Mouse (Mus musculus) hindbrain, embryonic 11.5 days (tissue): Measurements from ENCODE around the gene Dse. TPM values are rescaled to one million over a fixed set of nuclear protein-coding genes. Genes with fewer than 3 reads are reported as not detected.

Experiments
- ATAC-seq: fragments of 200-750 bp; cut with Nextera tagmentation; 2 replicates; pipeline ENCODE4 v1.8.0; 2017; ENCODE audit warnings: mild to moderate bottlenecking, moderate TSS enrichment, moderate library complexity; ENCODE audit not compliant: low FRiP score
- DNase-seq: peaks from one replicate; pipeline ENCODE4 v3.0.0-alpha.2; 2015; ENCODE audit warnings: low spot score
- H3K27ac ChIP-seq: fragments of 300-500 bp; sonication (generic); 2 replicates; pipeline ENCODE4 v1.5.1; 2014; ENCODE audit warnings: mild to moderate bottlenecking, low read depth, low read length
- H3K27me3 ChIP-seq: fragments of 300-500 bp; sonication (generic); 2 replicates; pipeline ENCODE4 v1.6.1; 2014; ENCODE audit warnings: mild to moderate bottlenecking, low read length, moderate library complexity, mixed read lengths; ENCODE audit not compliant: control insufficient read depth, insufficient read depth
- H3K36me3 ChIP-seq: fragments of 300-500 bp; sonication (generic); 2 replicates; pipeline ENCODE4 v1.6.1; 2014; ENCODE audit warnings: mild to moderate bottlenecking, low read length, moderate library complexity, mixed read lengths; ENCODE audit not compliant: control insufficient read depth, insufficient read depth
- H3K4me1 ChIP-seq: fragments of 300-500 bp; sonication (generic); replicated peaks from 2 replicates; pipeline ENCODE4 v1.6.1; 2014; ENCODE audit warnings: low read length, mixed read lengths; ENCODE audit not compliant: control insufficient read depth, insufficient read depth
- H3K4me2 ChIP-seq: fragments of 300-500 bp; sonication (generic); replicated peaks from 2 replicates; pipeline ENCODE4 v1.6.1; 2014; ENCODE audit warnings: mild to moderate bottlenecking, low read depth, low read length
- H3K4me3 ChIP-seq: fragments of 300-500 bp; sonication (generic); 2 replicates; pipeline ENCODE4 v1.5.1; 2014; ENCODE audit warnings: low read depth, low read length
- H3K9ac ChIP-seq: fragments of 300-500 bp; sonication (generic); 2 replicates; pipeline ENCODE4 v1.6.1; 2014; ENCODE audit warnings: low read depth, low read length
- H3K9me3 ChIP-seq: fragments of 300-500 bp; sonication (generic); 2 replicates; pipeline ENCODE4 v1.6.1; 2016; ENCODE audit warnings: low read length; ENCODE audit not compliant: control insufficient read depth
- WGBS: fragments of 180-500 bp; shearing (Covaris S2); extraction: QIAGEN DNeasy Blood & Tissue Kit; methylation state at CpG from one replicate; pipeline ENCODE4 v1.1.7; 2014; 5-methylcytosine and 5-hydroxymethylcytosine counted together
- polyA plus RNA-seq: library from polyadenylated mRNA; unstranded; fragments of >200 nt; fragmentation: Nextera tagmentation; extraction: Ambion mirVana; gene quantifications from 2 replicates; pipeline ENCODE4 v1.2.1, GENCODE M21; 2014

Dse gene
- polyA plus RNA-seq, 1 experiment from 2014 or later = 22.2 TPM

DNA sequence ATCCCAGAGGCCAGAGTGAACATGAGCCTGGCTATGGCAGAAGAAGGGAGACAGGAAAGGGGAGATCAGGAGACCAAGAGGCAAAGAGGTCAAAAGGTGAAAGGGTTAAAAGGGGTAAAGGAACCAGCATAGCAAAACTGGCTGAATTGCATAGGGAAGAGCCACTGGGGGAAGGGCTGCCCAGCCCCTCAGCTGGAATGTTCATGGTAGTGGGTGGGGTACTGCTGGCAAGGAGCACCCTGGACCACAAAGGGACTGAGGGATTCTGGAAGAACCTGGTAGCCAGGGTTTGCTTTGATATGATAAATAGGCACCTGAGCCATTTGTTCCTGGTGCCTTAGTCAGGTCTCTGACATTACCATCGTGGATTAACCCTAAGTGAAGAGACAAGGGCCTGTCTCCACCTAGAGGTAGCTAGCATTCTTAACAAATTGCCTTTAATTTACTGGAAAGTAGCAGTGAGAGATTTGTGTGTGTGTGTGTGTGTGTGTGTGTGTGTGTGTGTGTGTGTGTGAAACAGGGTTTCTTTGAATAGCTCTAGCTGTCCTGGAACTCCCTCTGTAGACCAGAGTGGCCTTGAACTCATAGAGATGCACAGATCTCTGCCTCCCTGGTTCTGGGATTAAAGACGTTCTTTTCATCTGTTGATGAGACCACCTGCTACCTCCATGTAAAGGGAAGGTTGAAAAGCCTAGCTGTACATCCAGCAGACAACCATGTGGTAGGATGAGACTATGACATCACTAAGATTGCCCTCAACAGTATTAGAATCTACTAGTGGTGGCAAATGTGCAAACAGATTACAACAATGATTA is 26.6 kb upstream of the Dse start:
- no peak for ATAC-seq
- Histone ChIP-seq H3K27ac (no peak overlapping the region), H3K36me3 (no peaks in the 10 kb centered on the region), H3K4me2 (no peak overlapping the region), H3K9ac (no peak overlapping the region), H3K9me3 (no peaks in the 10 kb centered on the region), H3K4me1 (no peaks in the 10 kb centered on the region), H3K27me3 (no peaks in the 10 kb centered on the region), H3K4me3 (no peak overlapping the region)
- no peak for DNase-seq
- 23% methylated on average over 2 of the region's 2 CpGs for WGBS

DNA sequence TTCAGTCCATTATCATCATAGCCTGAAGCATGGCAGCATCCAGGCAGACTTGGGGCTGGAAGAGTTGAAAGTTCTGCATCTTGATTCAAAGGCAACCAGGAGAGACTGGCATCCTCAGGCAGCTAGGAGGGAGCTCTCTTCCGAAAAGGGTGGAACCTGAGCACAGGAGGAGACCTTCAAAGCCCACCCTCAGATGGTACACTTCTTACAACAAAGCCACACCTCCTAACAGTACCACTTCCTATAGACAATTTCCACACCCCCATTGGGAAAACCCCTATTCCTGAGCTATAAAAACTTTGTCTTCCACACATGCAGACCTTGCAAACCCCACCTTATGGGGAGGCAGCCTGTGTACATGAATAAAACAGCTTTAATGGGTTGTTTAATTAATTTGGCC is 25.9 kb upstream of the Dse start:
- no peak overlapping the region for H3K9ac ChIP-seq
- H3K36me3 ChIP-seq = no peaks in the 10 kb centered on the region
- 53% methylated on average over 1 of the region's 1 CpGs for WGBS
- H3K27me3 ChIP-seq = no peaks in the 10 kb centered on the region
- H3K4me1 ChIP-seq = no peaks in the 10 kb centered on the region
- H3K27ac ChIP-seq = no peak overlapping the region
- no peak overlapping the region for H3K4me2 ChIP-seq
- DNase-seq = no peak
- H3K9me3 ChIP-seq = no peaks in the 10 kb centered on the region
- no peak overlapping the region for H3K4me3 ChIP-seq
- no peak for ATAC-seq

DNA sequence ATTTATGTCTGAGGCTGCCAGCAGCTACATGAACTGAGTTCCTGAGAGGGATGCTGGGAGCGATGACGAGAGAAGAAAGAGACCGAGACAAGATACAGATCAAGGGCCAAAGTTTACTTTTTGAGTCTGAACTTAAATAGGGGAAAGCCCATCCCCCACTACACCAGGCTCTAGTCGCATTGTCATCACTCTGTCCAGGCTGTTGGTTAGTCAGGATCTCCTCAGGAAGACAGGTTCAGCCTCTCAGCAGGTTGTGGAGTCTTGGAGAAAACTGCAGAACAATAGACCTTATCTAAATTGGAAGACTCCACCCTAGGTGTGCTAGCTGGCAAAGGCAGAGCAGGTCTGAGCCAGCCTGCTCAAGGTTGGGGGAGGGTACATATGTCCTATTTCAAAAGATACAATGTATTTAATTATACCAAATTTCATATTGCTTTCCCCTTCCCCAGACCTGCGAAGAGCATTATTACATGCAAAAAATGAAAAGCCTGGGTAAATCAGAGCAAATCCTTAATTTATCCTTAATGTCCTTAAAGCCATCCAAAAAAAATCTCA is 22.7 kb upstream of the Dse start:
- no peak for ATAC-seq
- Histone ChIP-seq H3K36me3 (no peaks in the 10 kb centered on the region), H3K4me2 (no peak overlapping the region), H3K4me3 (no peak overlapping the region), H3K27me3 (no peaks in the 10 kb centered on the region), H3K4me1 (no peaks in the 10 kb centered on the region), H3K27ac (no peak overlapping the region), H3K9ac (no peak overlapping the region), H3K9me3 (no peaks in the 10 kb centered on the region)
- WGBS = 41% methylated on average over 5 of the region's 5 CpGs
- DNase-seq = no peak

DNA sequence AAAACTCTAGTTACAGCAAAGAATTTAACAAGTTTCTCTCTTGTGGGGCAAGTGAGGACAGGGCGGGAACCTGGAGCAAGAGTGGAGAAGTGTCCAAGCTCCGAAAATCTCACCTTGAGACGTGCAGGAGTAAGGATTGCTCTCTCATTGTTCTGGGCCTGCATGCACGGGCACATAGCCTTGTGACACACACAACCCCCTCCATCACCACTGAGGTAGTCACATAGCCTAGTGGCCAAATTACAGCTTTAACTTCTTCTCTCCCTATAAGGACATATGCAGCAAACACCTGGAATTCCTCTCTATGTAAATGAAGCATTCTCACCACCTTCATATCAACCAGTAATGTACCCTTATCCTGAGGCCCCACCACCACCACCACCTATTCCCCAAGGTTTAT is 22.0 kb upstream of the Dse start:
- 84% methylated on average over 4 of the region's 4 CpGs for WGBS

DNA sequence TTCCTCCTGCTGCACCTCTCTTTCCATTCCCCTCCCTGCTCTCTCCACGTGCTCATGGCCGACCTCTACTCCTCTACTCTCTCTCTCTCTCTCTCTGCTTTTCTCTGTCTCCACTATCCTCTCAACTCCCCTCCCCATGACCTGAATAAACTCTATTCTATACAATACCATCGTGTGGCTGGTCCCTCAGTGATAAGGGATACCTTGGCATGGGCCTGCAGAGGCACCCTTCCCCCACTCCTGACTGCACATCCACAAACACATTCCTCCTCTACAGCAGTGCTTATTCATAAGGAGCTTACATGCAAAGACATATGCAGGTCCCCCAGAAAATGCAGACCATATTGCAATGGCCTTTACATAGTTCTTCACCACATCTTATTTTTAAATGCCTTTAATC is 16.1 kb upstream of the Dse start:
- ATAC-seq = no peak
- Histone ChIP-seq H3K9ac (no peak overlapping the region), H3K27me3 (no peaks in the 10 kb centered on the region), H3K9me3 (no peaks in the 10 kb centered on the region), H3K4me3 (no peak overlapping the region), H3K4me1 (no peaks in the 10 kb centered on the region), H3K36me3 (no peaks in the 10 kb centered on the region), H3K27ac (no peak overlapping the region), H3K4me2 (no peak overlapping the region)
- no peak for DNase-seq
- WGBS = 54% methylated on average over 3 of the region's 3 CpGs

More for the DNA sequence above, 22.0 kb upstream of the Dse start:
- Histone ChIP-seq H3K9ac (no peak overlapping the region), H3K36me3 (no peaks in the 10 kb centered on the region), H3K27me3 (no peaks in the 10 kb centered on the region), H3K9me3 (no peaks in the 10 kb centered on the region), H3K27ac (no peak overlapping the region), H3K4me2 (no peak overlapping the region), H3K4me3 (no peak overlapping the region), H3K4me1 (no peaks in the 10 kb centered on the region)
- ATAC-seq = no peak
- no peak for DNase-seq

DNA sequence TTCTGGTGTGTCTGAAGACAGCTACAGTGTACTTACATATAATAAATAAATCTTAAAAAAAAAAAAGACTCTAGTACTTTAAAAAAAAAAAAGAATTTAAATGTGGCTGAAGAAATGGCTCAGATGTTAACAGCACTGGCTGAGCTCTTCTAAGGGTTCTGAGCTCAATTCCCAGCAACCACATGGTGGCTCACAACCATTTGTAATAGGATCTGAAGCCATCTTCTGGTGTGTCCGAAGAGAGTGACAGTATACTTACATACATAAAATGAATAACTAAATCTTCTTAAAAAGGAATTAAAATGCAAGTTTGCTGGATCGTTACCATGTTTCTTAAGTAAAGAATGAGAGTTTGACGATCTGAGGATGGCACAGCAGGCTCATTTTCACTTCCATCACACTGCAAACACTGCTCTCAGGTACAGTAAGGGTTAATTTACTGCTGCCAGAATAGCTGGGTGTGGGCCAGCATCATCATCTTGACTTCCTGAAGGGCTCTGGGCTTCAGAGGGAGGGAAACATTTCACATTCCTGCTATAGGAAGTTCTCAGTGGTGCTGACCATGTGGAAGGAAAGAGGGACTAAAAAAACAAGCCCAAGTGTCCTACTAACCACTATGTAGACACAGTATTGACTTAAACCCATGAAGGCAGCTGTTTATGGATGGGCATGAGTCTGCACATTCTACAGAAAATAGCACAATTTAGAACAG is 14.6 kb upstream of the Dse start:
- H3K9me3 ChIP-seq = no peaks in the 10 kb centered on the region
- DNase-seq (no peak), ATAC-seq (no peak)
- no peak overlapping the region for H3K4me2 ChIP-seq
- no peaks in the 10 kb centered on the region for H3K4me1 ChIP-seq
- H3K9ac ChIP-seq = no peak overlapping the region
- H3K4me3 ChIP-seq = no peak overlapping the region
- H3K36me3 ChIP-seq = no peaks in the 10 kb centered on the region
- 66% methylated on average over 3 of the region's 3 CpGs for WGBS
- H3K27me3 ChIP-seq = no peaks in the 10 kb centered on the region
- H3K27ac ChIP-seq = no peak overlapping the region

DNA sequence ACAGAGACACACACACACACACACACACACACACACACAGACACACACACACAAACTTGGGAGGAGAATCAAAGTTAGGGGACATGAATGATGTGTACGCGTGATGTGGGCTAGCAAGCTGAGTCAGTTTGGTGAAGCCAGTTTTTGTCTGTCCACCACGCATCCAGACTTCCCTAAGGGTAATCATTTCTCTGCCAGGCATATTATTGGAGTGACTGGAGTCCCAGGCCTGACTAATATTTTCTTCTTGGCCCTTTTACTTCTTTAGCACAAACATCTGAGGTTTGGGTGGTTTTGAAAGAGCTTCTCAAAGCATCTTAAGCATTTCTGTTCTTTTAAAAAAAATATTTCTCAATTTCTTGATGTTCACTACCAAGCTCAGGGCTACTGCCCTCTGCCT is 10.7 kb upstream of the Dse start:
- no peak overlapping the region for H3K4me3 ChIP-seq
- no peak overlapping the region for H3K4me2 ChIP-seq
- no peaks in the 10 kb centered on the region for H3K36me3 ChIP-seq
- DNase-seq (no peak), ATAC-seq (no peak)
- H3K9ac ChIP-seq = no peak overlapping the region
- H3K27me3 ChIP-seq = no peaks in the 10 kb centered on the region
- no peaks in the 10 kb centered on the region for H3K9me3 ChIP-seq
- H3K27ac ChIP-seq = no peak overlapping the region
- no peaks in the 10 kb centered on the region for H3K4me1 ChIP-seq
- 96% methylated on average over 3 of the region's 3 CpGs for WGBS

DNA sequence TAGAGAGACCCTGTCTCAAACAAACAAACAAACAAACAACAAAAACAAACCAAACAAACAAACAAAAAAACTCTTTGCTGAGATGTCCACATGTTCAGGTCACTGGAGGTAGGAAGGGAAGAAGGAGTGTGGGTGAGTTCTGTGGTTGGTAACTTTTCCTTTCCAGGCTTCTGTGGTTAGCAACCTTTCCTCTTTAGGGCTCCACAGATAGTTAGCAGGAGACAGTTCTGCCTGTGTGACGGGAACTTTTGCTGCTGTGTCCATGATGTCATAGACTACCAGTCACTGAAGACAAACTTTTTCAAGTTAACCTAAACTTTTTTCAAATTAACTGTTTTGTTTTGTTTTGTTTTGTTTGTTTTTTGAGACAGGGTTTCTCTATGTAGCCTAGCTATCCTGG is 8.2 kb upstream of the Dse start:
- Histone ChIP-seq H3K36me3 (no peaks in the 10 kb centered on the region), H3K4me1 (no peaks in the 10 kb centered on the region), H3K27ac (no peak overlapping the region), H3K27me3 (no peaks in the 10 kb centered on the region), H3K4me3 (no peak overlapping the region), H3K4me2 (no peak overlapping the region), H3K9me3 (no peaks in the 10 kb centered on the region), H3K9ac (no peak overlapping the region)
- no peak for DNase-seq
- ATAC-seq = no peak
- WGBS = 85% methylated on average over 1 of the region's 1 CpGs

DNA sequence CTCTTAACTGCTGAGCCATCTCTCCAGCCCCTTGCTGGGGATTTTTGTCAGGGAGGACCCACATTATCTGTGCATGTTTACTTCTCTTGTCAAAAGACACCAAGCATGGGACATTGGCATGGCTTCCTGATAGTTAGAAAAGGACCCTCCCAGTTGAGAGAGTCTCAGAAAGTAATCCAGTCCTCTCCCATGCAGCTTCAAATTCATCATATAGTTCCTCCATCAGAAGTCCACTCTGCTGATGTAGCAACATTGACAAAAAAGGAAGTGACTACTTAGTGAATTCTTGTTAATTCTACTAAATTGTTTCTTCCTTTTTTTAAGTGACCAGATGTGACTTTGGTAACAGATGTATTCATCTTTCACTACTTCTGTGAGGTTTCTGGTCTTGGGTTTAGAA is 2.4 kb upstream of the Dse start:
- H3K27me3 ChIP-seq = no peaks in the 10 kb centered on the region
- H3K36me3 ChIP-seq = no peaks in the 10 kb centered on the region
- H3K4me2 ChIP-seq = no peak overlapping the region
- H3K4me1 ChIP-seq = no peaks in the 10 kb centered on the region
- no peaks in the 10 kb centered on the region for H3K9me3 ChIP-seq
- H3K27ac ChIP-seq = no peak overlapping the region
- H3K4me3 ChIP-seq = no peak overlapping the region
- H3K9ac ChIP-seq = no peak overlapping the region
- DNase-seq = no peak
- ATAC-seq = no peak
